Mouse (Mus musculus) embryonic facial prominence, embryonic 12.5 days (tissue): ENCODE measurements around the gene Adam15. TPM values are rescaled to one million over a fixed set of nuclear protein-coding genes. Genes with fewer than 3 reads are reported as not detected.

ENCODE experiments used
- ATAC-seq: fragments of 200-750 bp; cut with Nextera tagmentation; 2 replicates; pipeline ENCODE4 v1.8.0; 2017; ENCODE audit not compliant: insufficient number of reproducible peaks, insufficient read depth, low FRiP score, low TSS enrichment
- H3K27ac ChIP-seq: fragments of 300-500 bp; sonication (generic); 2 replicates; pipeline ENCODE4 v1.5.1; 2016; ENCODE audit warnings: mild to moderate bottlenecking
- H3K27me3 ChIP-seq: fragments of 300-500 bp; sonication (generic); 2 replicates; pipeline ENCODE4 v1.6.1; 2016; ENCODE audit warnings: mild to moderate bottlenecking, moderate library complexity
- H3K36me3 ChIP-seq: fragments of 300-500 bp; sonication (generic); 2 replicates; pipeline ENCODE4 v1.6.1; 2016; ENCODE audit warnings: mild to moderate bottlenecking
- H3K4me1 ChIP-seq: fragments of 300-500 bp; sonication (generic); 2 replicates; pipeline ENCODE4 v1.6.1; 2016
- H3K4me2 ChIP-seq: fragments of 300-500 bp; sonication (generic); replicated peaks from 2 replicates; pipeline ENCODE4 v1.6.1; 2016; ENCODE audit warnings: mild to moderate bottlenecking, moderate library complexity
- H3K4me3 ChIP-seq: fragments of 300-500 bp; sonication (generic); 2 replicates; pipeline ENCODE4 v1.5.1; 2016; ENCODE audit warnings: mild to moderate bottlenecking
- H3K9ac ChIP-seq: fragments of 300-500 bp; sonication (generic); 2 replicates; pipeline ENCODE4 v1.6.1; 2016; ENCODE audit warnings: mild to moderate bottlenecking, moderate library complexity
- H3K9me3 ChIP-seq: fragments of 300-500 bp; sonication (generic); 2 replicates; pipeline ENCODE4 v1.6.1; 2016; ENCODE audit warnings: mild to moderate bottlenecking, moderate library complexity
- WGBS: fragments of 180-500 bp; shearing (Covaris S2); methylation state at CpG from one replicate; pipeline ENCODE4 v1.1.7; 2016; 5-methylcytosine and 5-hydroxymethylcytosine counted together
- polyA plus RNA-seq: library from polyadenylated mRNA; unstranded; fragments of >200 nt; fragmentation: Nextera tagmentation; extraction: Ambion mirVana; gene quantifications from 2 replicates; pipeline ENCODE4 v1.2.1, GENCODE M21; 2016

Adam15 gene
- polyA plus RNA-seq, 1 experiment from 2014 or later: 45.5 TPM

DNA sequence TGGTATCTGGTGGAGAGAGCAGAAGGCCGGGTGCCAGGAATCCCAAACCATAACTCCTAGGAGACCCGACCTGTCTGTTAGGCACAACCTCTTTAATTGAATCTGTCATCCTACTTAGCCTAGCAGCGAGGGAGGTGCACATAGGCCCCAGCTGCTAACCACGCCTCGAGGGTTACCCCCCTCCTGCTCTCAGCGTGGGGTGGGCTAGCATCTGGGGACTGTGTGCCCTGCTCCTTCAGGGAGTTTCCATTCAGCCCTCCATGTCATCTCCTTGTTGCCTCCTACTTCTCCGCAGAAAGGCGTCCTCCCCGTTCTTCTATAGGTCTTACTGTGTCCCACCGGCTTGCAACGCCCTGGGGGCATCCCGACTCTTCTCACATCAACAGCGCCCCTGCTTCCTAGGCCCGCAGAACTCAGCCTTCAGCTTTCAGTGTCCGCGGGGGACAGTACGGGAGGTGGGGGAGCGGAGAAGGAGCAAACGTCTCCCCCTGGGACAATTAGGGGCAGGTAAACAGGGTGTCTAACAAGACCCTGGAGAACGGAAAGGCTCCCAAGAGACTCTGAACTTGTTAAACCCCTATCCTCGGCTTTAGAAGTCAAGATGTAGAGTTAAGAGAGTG is 30.7 kb downstream of the Adam15 start:
- Histone ChIP-seq H3K4me1 (peaks cover 66% of the 10 kb centered on the region), H3K4me3 (peak overlapping the region; percentile 68), H3K9ac (peak overlapping the region; percentile 54), H3K9me3 (no peaks in the 10 kb centered on the region), H3K4me2 (peak overlapping the region; percentile 96), H3K27me3 (peaks cover 60% of the 10 kb centered on the region), H3K36me3 (no peaks in the 10 kb centered on the region), H3K27ac (0 out of 2 replicates have a peak overlapping the region, but pooled peaks have one; percentile 11)
- no peak for ATAC-seq
- WGBS: 7% methylated on average over 21 of the region's 21 CpGs

DNA sequence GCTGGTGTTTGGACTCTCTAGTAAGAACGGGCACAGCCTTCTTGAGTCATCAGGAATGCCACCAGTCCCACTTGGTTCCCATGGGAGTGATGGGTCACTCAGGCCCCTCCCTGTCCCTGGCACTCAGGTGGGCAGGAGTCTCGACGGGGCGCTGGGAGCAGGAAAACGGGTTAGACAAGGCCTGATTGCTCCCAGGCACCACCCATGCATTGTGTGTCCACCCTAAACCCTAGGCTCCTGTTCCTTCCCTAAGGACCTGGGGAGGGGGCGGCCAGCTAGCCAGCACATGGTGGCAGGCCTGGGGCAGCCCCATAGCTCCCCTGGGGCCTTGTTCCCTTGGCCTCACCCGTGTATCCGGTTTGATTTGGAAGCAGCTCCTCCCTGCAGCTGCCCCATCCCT is 31.5 kb downstream of the Adam15 start:
- Histone ChIP-seq H3K27ac (no peak overlapping the region), H3K4me2 (no peak overlapping the region), H3K4me3 (no peak overlapping the region), H3K36me3 (no peaks in the 10 kb centered on the region), H3K27me3 (peaks cover 60% of the 10 kb centered on the region), H3K9me3 (no peaks in the 10 kb centered on the region), H3K4me1 (peaks cover 66% of the 10 kb centered on the region), H3K9ac (no peak overlapping the region)
- ATAC-seq: no peak
- 64% methylated on average over 8 of the region's 8 CpGs for WGBS

DNA sequence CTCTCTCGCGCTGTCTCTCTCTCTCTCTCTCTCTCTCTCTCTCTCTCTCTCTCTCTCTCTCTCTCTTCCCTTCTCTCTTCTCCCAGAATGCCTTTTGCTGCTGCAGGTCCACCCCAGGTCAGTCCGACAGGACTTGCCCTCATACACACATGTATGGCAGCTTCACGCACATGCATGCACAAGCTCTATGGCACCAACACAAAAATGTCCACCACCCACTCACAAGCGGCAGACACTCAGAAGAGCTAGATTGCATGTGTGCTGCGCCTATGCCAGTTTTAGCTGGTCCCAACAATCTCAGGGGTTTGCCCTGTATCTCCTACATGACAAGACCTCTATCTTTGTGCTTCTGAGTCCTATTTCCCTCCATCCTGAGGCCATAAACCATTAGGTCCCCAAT is 32.5 kb downstream of the Adam15 start:
- peaks cover 60% of the 10 kb centered on the region for H3K27me3 ChIP-seq
- no peak overlapping the region for H3K27ac ChIP-seq
- ATAC-seq: no peak
- no peaks in the 10 kb centered on the region for H3K36me3 ChIP-seq
- peak overlapping the region; percentile 12; the same call in 1 of the 2 replicates for H3K9ac ChIP-seq
- H3K4me2 ChIP-seq: peak overlapping the region; percentile 71
- no peaks in the 10 kb centered on the region for H3K9me3 ChIP-seq
- 50% methylated on average over 6 of the region's 6 CpGs for WGBS
- peaks cover 66% of the 10 kb centered on the region for H3K4me1 ChIP-seq
- H3K4me3 ChIP-seq: no peak overlapping the region

DNA sequence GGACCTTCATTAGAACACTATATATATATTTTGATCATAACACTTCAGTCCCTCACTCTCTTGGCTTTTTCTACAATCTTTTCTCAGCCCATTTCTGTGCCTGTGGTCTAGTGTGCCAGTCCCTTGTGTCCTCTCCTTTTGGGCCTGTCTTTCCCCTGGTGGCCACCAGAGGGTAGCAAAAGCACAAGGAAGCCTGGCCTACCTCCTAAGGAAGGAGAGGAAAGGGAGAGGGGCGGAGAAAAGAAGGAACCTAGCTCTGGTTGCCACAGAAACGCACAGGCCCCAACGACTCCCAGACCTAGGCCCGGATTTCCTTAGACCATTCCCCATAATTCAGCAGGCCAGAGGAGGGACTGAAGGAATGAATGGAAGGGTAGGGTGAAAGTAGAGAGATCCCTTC is 33.0 kb downstream of the Adam15 start:
- 0 out of 2 replicates have a peak overlapping the region, but pooled peaks have one; percentile 12 for H3K9ac ChIP-seq
- H3K9me3 ChIP-seq: no peaks in the 10 kb centered on the region
- 2% methylated on average over 4 of the region's 4 CpGs for WGBS
- peaks cover 56% of the 10 kb centered on the region for H3K27me3 ChIP-seq
- H3K4me3 ChIP-seq: no peak overlapping the region
- no peaks in the 10 kb centered on the region for H3K36me3 ChIP-seq
- H3K27ac ChIP-seq: no peak overlapping the region
- peak overlapping the region; percentile 71 for H3K4me2 ChIP-seq
- no peak for ATAC-seq
- peaks cover 62% of the 10 kb centered on the region for H3K4me1 ChIP-seq

DNA sequence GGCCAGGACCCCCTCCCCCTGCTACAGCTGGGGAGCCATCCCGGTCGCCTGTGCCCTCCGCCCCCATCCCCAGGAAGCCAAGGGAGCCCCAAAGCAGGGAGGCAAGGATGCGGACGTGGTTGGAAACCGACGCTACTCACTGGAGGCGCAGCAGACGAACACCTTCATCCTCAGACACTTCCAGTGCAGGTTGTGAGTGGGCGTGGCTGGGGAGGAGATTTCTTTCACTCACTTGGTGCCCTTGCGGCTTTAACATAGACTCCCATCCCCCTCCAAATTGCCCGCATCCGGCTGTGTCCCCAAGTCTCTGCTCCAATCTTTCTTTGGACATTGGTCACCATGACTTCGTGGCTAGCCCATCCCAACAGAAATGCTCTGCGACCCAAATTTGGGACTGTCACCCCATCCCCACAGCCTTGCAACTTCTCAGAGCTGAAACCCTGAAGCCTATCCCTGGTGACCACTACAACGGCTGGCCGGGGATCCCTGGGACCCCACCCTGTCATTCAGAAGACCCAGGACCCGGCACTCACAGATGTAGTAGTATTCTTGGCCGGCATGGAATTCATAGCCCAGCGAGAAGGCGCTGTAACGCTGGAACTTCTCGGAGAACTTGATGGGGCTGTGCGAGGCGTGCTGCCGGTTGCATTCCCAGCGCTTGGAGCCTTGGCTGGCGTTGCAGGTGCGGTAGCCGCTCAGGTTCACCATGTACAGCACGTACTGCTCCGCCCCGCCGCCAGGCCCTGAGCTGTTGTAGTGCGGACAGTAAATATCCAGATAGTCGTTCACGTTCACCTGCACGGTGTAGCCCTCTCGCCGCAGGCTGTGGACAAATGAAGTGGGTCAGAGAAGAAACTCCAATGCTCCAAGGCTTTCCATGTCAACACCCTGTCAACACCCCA is 33.6 kb downstream of the Adam15 start:
- peak overlapping the region; percentile 28 for H3K4me3 ChIP-seq
- WGBS: 7% methylated on average over 40 of the region's 40 CpGs
- no peak for ATAC-seq
- H3K9me3 ChIP-seq: no peaks in the 10 kb centered on the region
- no peaks in the 10 kb centered on the region for H3K36me3 ChIP-seq
- H3K27ac ChIP-seq: no peak overlapping the region
- H3K4me1 ChIP-seq: peaks cover 56% of the 10 kb centered on the region
- peak overlapping the region; percentile 71 for H3K4me2 ChIP-seq
- peaks cover 49% of the 10 kb centered on the region for H3K27me3 ChIP-seq
- H3K9ac ChIP-seq: peak overlapping the region; percentile 42; the same call in 1 of the 2 replicates

DNA sequence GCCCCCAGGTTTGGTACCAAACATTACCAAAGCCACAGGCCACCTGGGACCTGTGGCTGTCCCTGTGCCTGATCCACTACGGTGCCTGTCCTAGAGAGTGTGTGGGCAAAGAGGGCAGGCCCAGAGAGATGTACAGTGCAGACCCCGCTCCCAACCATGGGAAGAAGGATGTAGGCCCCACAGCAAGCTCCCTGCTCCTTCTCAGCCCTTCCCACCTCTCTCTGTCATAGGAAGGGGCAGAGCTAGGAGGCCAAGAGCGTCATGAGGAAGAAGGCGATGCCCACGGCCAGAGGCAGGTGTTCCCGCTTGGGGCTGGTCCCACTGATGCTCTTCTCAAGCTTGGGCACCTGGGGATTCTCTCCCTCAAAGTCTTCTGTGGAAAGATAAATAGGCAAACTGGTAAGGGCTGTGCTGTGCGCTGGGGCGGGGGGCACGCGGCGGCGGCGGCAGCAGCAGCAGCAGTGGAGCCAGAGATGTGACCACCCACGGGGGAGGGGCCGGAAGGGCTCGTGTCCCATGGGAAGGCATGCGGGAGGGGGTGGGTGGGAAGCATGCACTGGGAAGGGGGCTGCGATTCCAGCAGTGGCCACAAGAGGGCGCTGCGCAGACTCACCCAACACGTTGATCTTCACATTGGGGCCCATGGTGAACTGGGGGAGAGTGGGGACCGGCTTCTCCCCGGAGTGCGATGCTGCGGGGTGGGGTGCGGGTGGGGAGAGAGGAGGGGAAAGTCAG is 34.4 kb downstream of the Adam15 start:
- peak overlapping the region; percentile 71 for H3K4me2 ChIP-seq
- H3K9me3 ChIP-seq: no peaks in the 10 kb centered on the region
- peak; percentile 18; the same call in 1 of the 2 replicates for ATAC-seq
- peak overlapping the region; percentile 42 for H3K9ac ChIP-seq
- H3K4me1 ChIP-seq: peaks cover 48% of the 10 kb centered on the region
- no peaks in the 10 kb centered on the region for H3K36me3 ChIP-seq
- no peak overlapping the region for H3K27ac ChIP-seq
- 6% methylated on average over 24 of the region's 26 CpGs for WGBS
- peaks cover 41% of the 10 kb centered on the region for H3K27me3 ChIP-seq
- H3K4me3 ChIP-seq: peak overlapping the region; percentile 28

DNA sequence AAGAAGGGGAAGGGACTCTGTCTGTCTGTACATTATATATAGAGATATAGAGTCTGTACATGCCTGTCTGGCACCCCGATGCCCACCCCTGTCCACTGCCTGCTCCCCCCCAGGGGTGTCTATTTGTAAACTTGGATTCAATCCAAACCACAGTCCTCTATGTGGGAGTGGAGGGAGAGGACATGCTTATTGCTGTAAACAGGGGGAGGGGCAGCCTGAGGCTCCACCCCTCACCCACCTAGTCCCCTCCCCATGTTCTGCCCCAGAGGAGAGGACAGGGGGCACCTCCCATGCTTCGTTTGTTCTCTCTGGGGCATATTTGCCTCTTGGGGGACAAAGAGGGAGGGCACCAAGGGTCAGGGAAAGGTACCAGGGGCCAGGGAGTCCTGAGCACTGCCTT is 35.0 kb downstream of the Adam15 start:
- no peaks in the 10 kb centered on the region for H3K36me3 ChIP-seq
- no peaks in the 10 kb centered on the region for H3K9me3 ChIP-seq
- no peak overlapping the region for H3K27ac ChIP-seq
- H3K4me1 ChIP-seq: peaks cover 42% of the 10 kb centered on the region
- peaks cover 36% of the 10 kb centered on the region for H3K27me3 ChIP-seq
- peak overlapping the region; percentile 42 for H3K9ac ChIP-seq
- H3K4me3 ChIP-seq: 0 out of 2 replicates have a peak overlapping the region, but pooled peaks have one; percentile 28
- 41% methylated on average over 2 of the region's 2 CpGs for WGBS
- no peak for ATAC-seq
- peak overlapping the region; percentile 71 for H3K4me2 ChIP-seq

DNA sequence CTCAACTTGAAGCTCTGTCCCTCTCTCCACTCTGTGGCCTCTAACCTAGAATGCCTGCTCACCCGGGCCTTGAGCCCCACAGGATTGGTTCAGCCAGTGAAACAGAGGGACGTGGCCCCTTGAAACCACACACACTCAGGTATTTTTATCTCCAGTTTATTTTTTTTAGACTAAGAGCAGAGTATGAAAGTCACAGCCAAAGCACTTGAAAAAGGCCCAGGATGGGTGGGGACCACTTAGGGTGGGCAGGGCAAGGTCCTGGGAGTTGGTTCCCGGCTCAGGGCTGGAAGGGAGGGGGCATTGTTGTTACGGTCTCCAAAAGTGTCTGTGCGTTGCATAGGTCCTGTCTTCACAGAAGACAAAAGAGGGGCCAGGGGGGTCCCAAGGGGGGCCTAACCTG is 35.5 kb downstream of the Adam15 start:
- Histone ChIP-seq H3K4me2 (no peak overlapping the region), H3K27ac (no peak overlapping the region), H3K4me1 (peaks cover 37% of the 10 kb centered on the region), H3K4me3 (no peak overlapping the region), H3K9ac (no peak overlapping the region), H3K36me3 (no peaks in the 10 kb centered on the region), H3K27me3 (peaks cover 31% of the 10 kb centered on the region), H3K9me3 (no peaks in the 10 kb centered on the region)
- ATAC-seq: no peak
- WGBS: 68% methylated on average over 5 of the region's 5 CpGs

DNA sequence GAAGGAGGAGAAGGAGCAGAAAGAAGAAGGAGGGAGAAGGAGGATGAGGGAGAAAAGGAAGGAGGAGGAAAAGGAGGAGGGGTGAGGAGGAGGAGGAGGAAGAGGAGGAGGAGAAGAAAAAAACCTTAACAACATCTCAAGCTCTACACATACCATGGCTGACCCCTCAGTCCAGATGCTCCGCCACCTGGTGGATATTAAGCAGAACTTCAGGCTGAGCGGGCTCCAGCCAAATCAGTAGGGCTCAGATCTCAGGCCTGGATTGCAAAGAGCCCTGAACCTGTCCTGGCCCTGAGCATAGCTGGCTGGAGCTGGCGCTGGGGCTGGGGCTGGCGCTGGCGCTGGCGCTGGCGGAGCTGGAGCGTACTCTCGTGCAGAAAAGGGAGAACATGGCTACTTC is 41.7 kb downstream of the Adam15 start:
- Histone ChIP-seq H3K4me1 (0 out of 2 replicates have a peak, but pooled peaks cover 14% of the 10 kb centered on the region), H3K4me3 (no peak overlapping the region), H3K4me2 (no peak overlapping the region), H3K9me3 (no peaks in the 10 kb centered on the region), H3K27me3 (no peaks in the 10 kb centered on the region), H3K27ac (no peak overlapping the region), H3K36me3 (no peaks in the 10 kb centered on the region), H3K9ac (no peak overlapping the region)
- WGBS: 2% methylated on average over 9 of the region's 9 CpGs
- ATAC-seq: peak; percentile 75; the same call in 1 of the 2 replicates

DNA sequence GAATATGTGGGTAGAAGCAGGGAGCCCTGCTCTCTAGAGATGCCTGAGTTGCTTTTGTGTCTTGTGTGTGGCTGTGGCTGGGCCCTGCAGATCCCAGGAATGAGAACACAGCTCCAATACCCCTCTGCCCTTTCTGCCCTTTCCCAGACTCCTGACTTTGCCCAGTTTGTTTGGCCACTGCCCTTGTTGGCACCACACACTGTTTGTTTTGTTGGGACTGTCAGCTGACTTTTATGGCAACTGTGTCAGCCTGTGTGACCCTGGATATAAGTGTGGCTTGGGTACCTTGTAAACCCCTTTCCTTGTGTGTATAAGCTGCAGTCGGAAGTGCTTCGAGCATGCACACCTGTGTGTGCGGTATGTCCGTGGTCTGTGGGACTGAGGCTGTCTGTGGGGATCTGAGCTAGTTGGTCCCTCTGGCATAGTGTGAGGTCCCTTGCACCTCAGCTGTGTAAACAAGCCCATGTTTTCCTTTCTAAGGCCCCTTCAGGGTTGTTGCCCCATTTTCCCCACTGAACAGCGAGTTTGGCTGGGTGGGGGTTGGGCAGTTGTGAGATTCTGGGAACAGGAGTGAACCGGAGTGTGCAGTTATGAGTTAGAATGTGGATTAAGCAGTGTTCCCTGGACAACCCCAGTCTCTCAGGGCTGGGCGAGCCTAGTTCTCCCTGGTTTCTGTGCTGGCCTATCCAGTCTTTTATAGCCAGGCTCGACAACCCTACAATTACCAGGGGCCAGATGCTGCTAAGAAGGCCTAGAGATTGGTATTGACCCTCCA is 44.1 kb downstream of the Adam15 start:
- Histone ChIP-seq H3K27me3 (no peaks in the 10 kb centered on the region), H3K36me3 (no peaks in the 10 kb centered on the region), H3K27ac (peak overlapping the region; percentile 25; the same call in 1 of the 2 replicates), H3K9me3 (no peaks in the 10 kb centered on the region), H3K4me3 (no peak overlapping the region), H3K9ac (no peak overlapping the region), H3K4me1 (0 out of 2 replicates have a peak, but pooled peaks cover 14% of the 10 kb centered on the region), H3K4me2 (no peak overlapping the region)
- ATAC-seq: no peak
- 51% methylated on average over 8 of the region's 8 CpGs for WGBS

DNA sequence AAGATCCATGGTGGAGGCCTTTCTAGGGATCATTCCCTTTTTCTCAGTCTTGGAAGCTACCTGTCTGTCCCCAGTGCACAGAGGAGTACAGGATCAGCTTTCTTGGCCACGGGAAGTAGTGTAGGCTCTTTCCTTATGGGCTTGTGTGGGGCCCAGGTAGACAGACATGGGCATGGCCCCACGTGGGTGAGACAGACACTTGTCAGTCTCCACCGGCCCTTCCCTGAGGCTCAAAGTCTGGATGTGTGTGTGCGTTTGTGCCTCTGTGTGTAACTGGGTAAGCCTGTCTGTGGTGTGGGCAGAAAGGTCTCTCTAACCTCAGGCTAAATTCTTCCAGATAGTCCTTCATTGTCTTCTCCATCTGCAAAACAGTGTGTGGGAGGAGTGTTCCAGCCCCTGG is 44.7 kb downstream of the Adam15 start:
- Histone ChIP-seq H3K4me1 (0 out of 2 replicates have a peak, but pooled peaks cover 14% of the 10 kb centered on the region), H3K36me3 (no peaks in the 10 kb centered on the region), H3K4me3 (no peak overlapping the region), H3K27ac (peak overlapping the region; percentile 25; the same call in 1 of the 2 replicates), H3K27me3 (no peaks in the 10 kb centered on the region), H3K9me3 (no peaks in the 10 kb centered on the region), H3K4me2 (no peak overlapping the region), H3K9ac (no peak overlapping the region)
- WGBS: 37% methylated on average over 4 of the region's 4 CpGs
- ATAC-seq: no peak
